Mouse (Mus musculus) kidney, embryonic 14.5 days (tissue): ENCODE data around the gene Scgb1b11. TPM values are rescaled to one million over a fixed set of nuclear protein-coding genes. Genes with fewer than 3 reads are reported as not detected.
"Not testable (repeated sequence)": the region's sequence is repeated elsewhere in the genome, so short reads cannot be mapped to it uniquely, and the experiment has no call there.

Experiments
- ATAC-seq: fragments of 200-750 bp; cut with Nextera tagmentation; 2 replicates; pipeline ENCODE4 v1.8.0; 2017; ENCODE audit warnings: moderate number of reproducible peaks, mild to moderate bottlenecking, moderate TSS enrichment, moderate library complexity; ENCODE audit not compliant: low FRiP score, low TSS enrichment
- H3K27ac ChIP-seq: fragments of 300-500 bp; sonication (generic); 2 replicates; pipeline ENCODE4 v1.5.1; 2014; ENCODE audit warnings: low read depth, mild to moderate bottlenecking, low read length, moderate library complexity, mixed read lengths
- H3K27me3 ChIP-seq: fragments of 300-500 bp; sonication (generic); 2 replicates; pipeline ENCODE4 v1.6.1; 2014; ENCODE audit warnings: mild to moderate bottlenecking, low read length; ENCODE audit not compliant: control insufficient read depth, insufficient read depth
- H3K36me3 ChIP-seq: fragments of 300-500 bp; sonication (generic); 2 replicates; pipeline ENCODE4 v1.6.1; 2014; ENCODE audit warnings: low read length, mixed read lengths; ENCODE audit not compliant: control insufficient read depth, insufficient read depth
- H3K4me1 ChIP-seq: fragments of 300-500 bp; sonication (generic); 2 replicates; pipeline ENCODE4 v1.6.1; 2014; ENCODE audit warnings: low read length, mixed read lengths; ENCODE audit not compliant: control insufficient read depth, insufficient read depth
- H3K4me2 ChIP-seq: fragments of 300-500 bp; sonication (generic); replicated peaks from 2 replicates; pipeline ENCODE4 v1.6.1; 2014; ENCODE audit warnings: low read depth, mild to moderate bottlenecking, low read length
- H3K4me3 ChIP-seq: fragments of 300-500 bp; sonication (generic); 2 replicates; pipeline ENCODE4 v1.5.1; 2014; ENCODE audit warnings: mild to moderate bottlenecking, low read length
- H3K9ac ChIP-seq: fragments of 300-500 bp; sonication (generic); 2 replicates; pipeline ENCODE4 v1.6.1; 2014; ENCODE audit warnings: low read depth, mild to moderate bottlenecking, low read length, moderate library complexity
- H3K9me3 ChIP-seq: fragments of 300-500 bp; sonication (generic); 2 replicates; pipeline ENCODE4 v1.6.1; 2016; ENCODE audit warnings: low read length; ENCODE audit not compliant: control insufficient read depth
- WGBS: fragments of 180-500 bp; shearing (Covaris S2); extraction: QIAGEN DNeasy Blood & Tissue Kit; methylation state at CpG from one replicate; pipeline ENCODE4 v1.1.7; 2014; 5-methylcytosine and 5-hydroxymethylcytosine counted together
- polyA plus RNA-seq: library from polyadenylated mRNA; unstranded; fragments of >200 nt; fragmentation: Nextera tagmentation; extraction: Ambion mirVana; gene quantifications from 2 replicates; pipeline ENCODE4 v1.2.1, GENCODE M21; 2014

The Scgb1b11 gene
- not detected in 2 replicates for polyA plus RNA-seq

DNA sequence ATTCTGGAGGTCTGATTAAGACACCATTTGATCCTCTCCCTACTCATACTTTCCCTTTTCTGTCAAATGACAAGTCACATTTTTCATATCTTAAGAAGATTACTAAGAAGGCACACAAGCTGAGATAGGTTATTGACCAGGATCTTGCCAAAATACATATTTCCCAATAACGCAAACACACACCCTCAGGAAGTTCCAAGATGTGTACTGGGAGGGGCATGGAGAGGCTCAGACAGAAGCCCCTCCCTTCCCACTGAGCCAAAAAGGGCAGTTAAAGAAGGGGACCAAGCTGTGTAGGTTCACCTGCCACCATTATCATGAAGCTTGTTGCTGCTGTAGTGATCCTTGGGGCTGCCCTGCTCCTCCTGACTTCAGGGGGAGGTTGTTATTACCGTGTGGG lies at the start of gene Scgb1b11:
Gene Scgb1b11, plus strand, starts transcription at position 301 of the 400 bp plus-strand sequence.
- H3K9me3 ChIP-seq, H3K4me3 ChIP-seq, ATAC-seq, H3K36me3 ChIP-seq, H3K27ac ChIP-seq, H3K27me3 ChIP-seq, H3K4me1 ChIP-seq, H3K4me2 ChIP-seq, H3K9ac ChIP-seq: not testable (repeated sequence)
- no CpG with 5 or more reads among the region's 2 CpGs for WGBS

DNA sequence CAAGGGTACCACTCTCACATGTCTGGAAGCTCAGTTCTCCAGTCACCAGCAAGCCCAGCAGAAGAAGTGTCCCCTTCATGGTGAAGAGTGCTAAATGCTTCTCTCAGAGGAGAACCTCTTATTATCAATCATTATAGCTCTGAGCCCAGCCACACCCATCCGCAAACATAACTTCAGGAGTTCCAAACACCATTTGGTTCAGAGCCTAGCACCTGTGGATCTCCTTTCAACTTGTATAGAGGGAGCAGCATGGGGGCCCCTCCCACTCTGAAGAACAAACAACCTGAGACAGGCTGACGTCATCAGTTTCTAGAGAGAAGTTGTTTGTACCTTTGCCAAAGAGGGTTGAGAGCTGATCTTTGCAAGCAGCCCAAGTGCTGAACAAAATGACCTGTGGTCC lies 11.6 kb upstream of the Scgb1b11 start, which contains the start of gene Scgb2b11:
Gene Scgb2b11, minus strand, starts transcription at position 101 of the 400 bp plus-strand sequence.
- H3K4me1 ChIP-seq, H3K36me3 ChIP-seq, H3K9ac ChIP-seq, H3K9me3 ChIP-seq, H3K27ac ChIP-seq, H3K4me2 ChIP-seq, ATAC-seq, H3K27me3 ChIP-seq, H3K4me3 ChIP-seq: not testable (repeated sequence)
- 75% methylated on average over 2 of the region's 2 CpGs for WGBS

Other genes with a start within 250 kb of the Scgb1b11 start
- gene Scgb1b10, start 122.0 kb upstream of the Scgb1b11 start, polyA plus RNA-seq, result not detected in 2 replicates
- not detected in 2 replicates for gene Scgb2b11, start 11.7 kb upstream of the Scgb1b11 start, polyA plus RNA-seq
- gene Scgb2b12, start 104.4 kb downstream of the Scgb1b11 start, polyA plus RNA-seq, result not detected in 2 replicates
- gene Scgb1b12, start 111.3 kb downstream of the Scgb1b11 start, polyA plus RNA-seq, result not detected in 2 replicates
- not detected in 2 replicates for gene Scgb1b29, start 218.7 kb downstream of the Scgb1b11 start, polyA plus RNA-seq